Mouse (Mus musculus) E14TG2a.4 (cell line): ENCODE results near the gene Ralgps1.
A peak's percentile ranks its signal among the peaks of the same experiment; 100 is the strongest.

Experiments
- H3K27me3 ChIP-seq: 2 replicates; pipeline ENCODE4 v1.6.1; 2014; ENCODE audit warnings: low read length, control low read depth; ENCODE audit not compliant: insufficient read depth
- H3K36me3 ChIP-seq: 2 replicates; pipeline ENCODE4 v1.6.1; 2014; ENCODE audit warnings: low read length, control low read depth; ENCODE audit not compliant: insufficient read depth
- H3K4me1 ChIP-seq: replicated peaks from 2 replicates; pipeline ENCODE4 v1.6.1; 2014; ENCODE audit warnings: low read depth, low read length, control low read depth
- H3K4me3 ChIP-seq: replicated peaks from 2 replicates; pipeline ENCODE4 v1.5.1; 2014; ENCODE audit warnings: mild to moderate bottlenecking, low read length
- H3K9me3 ChIP-seq: 2 replicates; pipeline ENCODE4 v1.6.1; 2014; ENCODE audit warnings: low read length, control low read depth
- CTCF ChIP-seq: conservative IDR thresholded peaks from 2 replicates; pipeline ENCODE4 v1.5.1; 2014; ENCODE audit warnings: low read length
- NANOG ChIP-seq: IDR thresholded peaks from 2 replicates; pipeline ENCODE4 v1.6.1; 2014; ENCODE audit warnings: borderline replicate concordance, low read length, mixed read lengths
- POU5F1 ChIP-seq: IDR thresholded peaks from 2 replicates; pipeline ENCODE4 v1.6.1; 2014; ENCODE audit warnings: low read length, borderline replicate concordance

The Ralgps1 gene

DNA sequence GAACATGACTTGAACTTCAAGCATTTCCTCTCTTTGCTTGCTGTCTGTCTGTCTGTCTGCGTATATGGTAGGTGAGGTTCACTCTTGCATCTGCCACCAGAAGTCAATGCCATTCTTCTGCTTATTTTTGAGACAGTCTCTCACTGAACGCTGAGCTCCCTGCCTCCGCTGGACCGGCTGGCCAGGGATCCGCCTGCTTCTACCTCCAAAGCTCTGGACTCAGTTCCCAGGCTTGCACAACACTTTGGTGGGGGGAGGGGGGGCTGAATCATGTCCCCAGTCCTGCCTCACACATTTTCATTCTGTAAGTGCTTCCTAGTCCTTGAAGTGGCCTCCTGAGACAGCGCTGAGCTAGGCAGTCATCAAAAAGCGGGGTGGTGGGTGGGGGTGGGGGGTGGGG lies 27.8 kb upstream of the Ralgps1 start:
- Histone ChIP-seq H3K4me1 (peaks cover 12% of the 10 kb centered on the region), H3K4me3 (no peak overlapping the region), H3K27me3 (no peaks in the 10 kb centered on the region), H3K9me3 (no peaks in the 10 kb centered on the region), H3K36me3 (no peaks in the 10 kb centered on the region)
- no peak for TF ChIP-seq POU5F1
- TF ChIP-seq CTCF, result no peak
- TF ChIP-seq NANOG, result no peak

DNA sequence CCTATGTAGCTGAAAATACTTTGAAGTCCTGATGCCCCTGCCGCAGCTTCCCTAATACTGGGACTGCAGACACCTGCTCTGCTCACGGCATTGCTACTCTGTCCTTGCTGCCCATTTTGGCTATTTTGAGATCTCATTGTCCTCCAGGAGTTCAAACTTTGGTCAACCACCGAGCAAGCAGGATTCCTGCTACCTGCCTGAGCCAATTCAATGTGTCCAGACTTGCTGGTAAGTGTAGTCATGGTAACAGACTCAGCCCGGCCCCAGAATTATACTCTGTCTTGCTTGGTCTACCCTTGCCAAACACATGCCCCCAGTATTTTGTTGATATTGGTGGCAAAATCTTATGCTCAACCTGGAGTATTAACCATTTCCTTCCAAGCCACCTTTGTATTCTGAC lies 25.8 kb upstream of the Ralgps1 start:
- Histone ChIP-seq H3K9me3 (no peaks in the 10 kb centered on the region), H3K27me3 (no peaks in the 10 kb centered on the region), H3K4me1 (peaks cover 21% of the 10 kb centered on the region), H3K36me3 (no peaks in the 10 kb centered on the region), H3K4me3 (no peak overlapping the region)
- TF ChIP-seq NANOG (no peak), CTCF (no peak), POU5F1 (no peak)

DNA sequence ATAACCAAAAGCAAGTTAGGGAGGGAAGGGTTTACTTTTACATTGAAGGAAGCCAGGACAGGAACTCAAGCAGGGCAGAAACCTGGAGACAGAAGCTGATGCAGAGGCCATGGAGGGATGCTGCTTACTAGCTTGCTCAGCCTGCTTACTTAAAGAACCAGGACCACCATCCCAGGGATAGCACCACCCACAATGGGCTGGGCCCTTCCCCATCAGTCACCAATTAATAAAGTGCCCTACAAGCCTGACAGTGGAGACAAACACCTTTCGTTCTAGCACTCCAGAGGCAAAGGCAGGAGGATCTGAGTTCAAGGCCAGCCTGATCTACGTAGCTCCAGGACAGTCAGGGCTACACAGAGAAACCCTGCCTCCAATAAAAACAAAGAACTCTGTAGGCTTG lies 23.8 kb upstream of the Ralgps1 start:
- H3K36me3 ChIP-seq, result no peaks in the 10 kb centered on the region
- no peaks in the 10 kb centered on the region; the same call in 1 of the 2 replicates for H3K9me3 ChIP-seq
- no peak overlapping the region for H3K4me3 ChIP-seq
- H3K4me1 ChIP-seq, result peaks cover 20% of the 10 kb centered on the region
- no peak for TF ChIP-seq NANOG
- no peak for TF ChIP-seq CTCF
- TF ChIP-seq POU5F1, result no peak
- no peaks in the 10 kb centered on the region for H3K27me3 ChIP-seq

DNA sequence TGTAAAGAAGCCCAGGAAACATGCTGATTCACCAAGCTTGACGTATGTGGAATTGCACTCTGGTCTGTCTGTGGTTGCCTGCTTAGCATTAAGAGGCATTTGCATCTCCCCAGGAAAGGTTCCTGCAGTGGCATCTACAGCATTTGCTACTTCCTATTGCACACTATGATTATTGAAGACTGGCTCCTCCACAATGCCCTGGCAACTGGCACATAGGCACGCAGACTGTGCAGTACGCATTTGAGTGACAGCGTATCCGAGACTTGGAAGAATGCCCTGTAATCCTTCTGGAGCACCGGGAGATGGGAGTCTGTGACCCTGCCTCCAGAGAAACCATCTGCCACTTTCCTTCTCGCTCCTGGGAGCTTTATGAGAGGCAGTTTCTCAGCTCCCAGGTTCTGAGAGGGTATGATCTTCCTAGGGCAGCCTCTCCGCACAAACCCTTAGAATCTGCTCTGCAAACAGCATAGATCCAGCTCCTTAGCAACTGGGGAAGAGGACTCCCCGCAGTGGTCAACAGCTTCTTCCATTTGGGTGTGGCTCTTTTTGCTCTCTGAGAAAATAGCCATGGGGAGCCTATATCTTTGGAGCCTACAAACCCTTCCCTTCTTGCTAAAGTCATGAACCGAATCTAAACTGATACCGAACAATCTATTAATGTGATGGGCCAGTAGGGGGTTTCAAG lies 22.8 kb upstream of the Ralgps1 start:
- Histone ChIP-seq H3K36me3 (no peaks in the 10 kb centered on the region), H3K4me1 (peaks cover 20% of the 10 kb centered on the region), H3K9me3 (no peaks in the 10 kb centered on the region; the same call in 1 of the 2 replicates), H3K4me3 (no peak overlapping the region), H3K27me3 (no peaks in the 10 kb centered on the region)
- TF ChIP-seq NANOG (no peak), CTCF (no peak), POU5F1 (no peak)

DNA sequence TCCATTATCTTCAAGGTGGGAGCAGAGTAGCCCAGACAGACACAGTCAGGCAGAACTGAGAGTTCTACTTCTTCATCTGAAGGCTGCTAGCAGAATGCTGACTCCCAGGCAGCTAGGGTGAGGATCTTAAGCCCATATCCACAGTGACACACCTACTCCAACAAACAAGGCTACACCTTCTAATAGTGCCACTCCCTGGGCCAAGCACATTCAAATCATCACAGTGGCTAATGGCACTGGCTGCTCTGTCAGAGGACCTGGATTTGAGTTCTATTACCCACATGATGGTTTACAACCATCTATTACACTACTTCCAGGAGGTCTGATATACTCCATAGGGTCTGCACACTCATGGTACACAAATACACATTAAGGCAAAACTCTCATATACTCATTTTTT lies 21.7 kb upstream of the Ralgps1 start:
- Histone ChIP-seq H3K4me3 (no peak overlapping the region), H3K9me3 (no peaks in the 10 kb centered on the region; the same call in 1 of the 2 replicates), H3K36me3 (no peaks in the 10 kb centered on the region), H3K27me3 (no peaks in the 10 kb centered on the region), H3K4me1 (peaks cover 20% of the 10 kb centered on the region)
- TF ChIP-seq POU5F1, result no peak
- no peak for TF ChIP-seq CTCF
- no peak for TF ChIP-seq NANOG

DNA sequence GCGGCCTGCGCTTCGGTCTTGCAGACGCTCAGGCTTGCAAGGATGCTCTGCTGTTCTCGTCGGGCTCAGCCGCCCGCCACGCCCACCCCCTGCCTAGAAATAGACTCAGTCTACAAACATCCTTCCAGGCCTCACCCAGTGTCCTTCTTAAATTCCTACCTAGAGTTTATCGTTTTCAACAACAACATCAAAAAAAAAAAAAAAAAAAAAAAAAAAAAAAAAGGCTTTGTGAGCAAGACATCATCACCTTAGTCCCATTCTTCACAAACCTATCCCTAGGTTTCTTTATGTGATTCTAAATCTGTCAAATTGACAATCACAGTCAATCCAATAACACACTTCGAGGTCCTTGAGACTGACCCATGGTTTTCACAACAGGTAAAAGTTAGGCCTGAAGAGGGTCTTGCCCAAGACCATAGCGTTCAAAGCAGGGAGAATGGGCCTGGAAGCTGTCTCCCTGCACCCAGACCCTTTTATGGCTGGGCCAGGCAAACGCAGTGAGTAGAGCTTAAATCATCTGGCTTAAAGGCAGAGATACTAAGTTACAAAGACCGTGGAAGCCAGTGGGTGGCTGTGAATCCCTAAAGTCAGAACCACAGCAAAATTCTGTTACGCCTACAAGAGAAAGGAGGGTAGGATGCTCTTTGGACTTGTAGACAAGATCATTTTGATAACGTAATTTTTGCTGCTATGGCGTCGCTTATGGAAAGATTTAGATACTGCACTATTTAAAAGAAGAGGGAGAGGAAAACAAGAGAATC lies 542 bp upstream of the Ralgps1 start:
- H3K4me1 ChIP-seq, result peaks cover 17% of the 10 kb centered on the region
- no peak for TF ChIP-seq POU5F1
- TF ChIP-seq NANOG, result no peak
- no peak for TF ChIP-seq CTCF
- no peak overlapping the region; the same call in 1 of the 2 replicates for H3K4me3 ChIP-seq
- peaks cover 12% of the 10 kb centered on the region for H3K36me3 ChIP-seq
- no peaks in the 10 kb centered on the region for H3K9me3 ChIP-seq
- H3K27me3 ChIP-seq, result no peaks in the 10 kb centered on the region

DNA sequence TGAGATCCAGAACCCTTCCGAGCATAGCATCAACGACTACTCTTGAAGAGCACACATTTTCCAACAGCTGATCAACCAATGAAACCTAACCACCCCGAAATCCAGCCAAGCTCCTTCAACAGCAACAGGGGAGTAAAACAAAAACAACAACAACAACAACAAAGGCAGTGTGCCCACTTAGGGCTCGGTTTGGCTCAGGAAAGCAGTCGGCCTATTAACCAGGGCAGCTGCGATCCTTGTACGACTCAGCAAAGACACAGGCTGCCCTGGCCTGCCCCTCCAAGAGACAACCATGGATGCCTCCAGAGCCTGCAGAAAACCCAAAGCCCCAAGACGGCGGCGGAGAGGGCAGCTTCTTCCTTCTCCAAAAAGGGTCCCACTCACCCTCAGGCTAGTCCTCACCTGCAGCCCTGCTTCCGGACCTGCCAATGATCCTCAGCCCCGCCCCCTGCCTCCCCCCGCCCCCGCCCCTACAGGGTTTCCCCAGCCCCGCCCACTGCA lies 960 bp downstream of the Ralgps1 start:
- Histone ChIP-seq H3K4me3 (peak overlapping the region; percentile 80), H3K4me1 (peaks cover 17% of the 10 kb centered on the region), H3K9me3 (no peaks in the 10 kb centered on the region), H3K36me3 (peaks cover 12% of the 10 kb centered on the region), H3K27me3 (no peaks in the 10 kb centered on the region)
- TF ChIP-seq CTCF (no peak), NANOG (no peak), POU5F1 (no peak)

DNA sequence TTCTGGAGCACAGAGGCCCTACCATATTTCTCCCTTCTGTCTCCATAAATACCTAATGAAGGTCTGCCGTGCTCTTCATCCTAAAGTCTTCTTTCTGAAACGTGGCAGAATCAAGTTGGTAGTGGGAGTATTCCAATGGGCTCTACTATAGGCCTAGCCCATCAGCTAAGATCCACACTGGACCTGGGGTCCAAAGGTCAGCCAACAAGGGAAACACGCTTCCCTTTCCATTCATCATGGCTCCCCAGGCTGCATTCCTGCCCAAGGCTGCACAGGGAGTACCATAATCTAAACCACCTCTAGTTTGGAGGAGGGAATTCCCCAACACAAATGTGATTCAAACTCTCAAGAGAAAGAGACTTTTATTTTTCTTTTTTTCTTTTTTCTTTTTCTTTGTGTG lies 1.8 kb downstream of the Ralgps1 start:
- H3K36me3 ChIP-seq, result peaks cover 12% of the 10 kb centered on the region
- TF ChIP-seq NANOG, result no peak
- no peak for TF ChIP-seq CTCF
- H3K9me3 ChIP-seq, result no peaks in the 10 kb centered on the region
- peaks cover 17% of the 10 kb centered on the region for H3K4me1 ChIP-seq
- H3K27me3 ChIP-seq, result no peaks in the 10 kb centered on the region
- no peak overlapping the region; the same call in 1 of the 2 replicates for H3K4me3 ChIP-seq

DNA sequence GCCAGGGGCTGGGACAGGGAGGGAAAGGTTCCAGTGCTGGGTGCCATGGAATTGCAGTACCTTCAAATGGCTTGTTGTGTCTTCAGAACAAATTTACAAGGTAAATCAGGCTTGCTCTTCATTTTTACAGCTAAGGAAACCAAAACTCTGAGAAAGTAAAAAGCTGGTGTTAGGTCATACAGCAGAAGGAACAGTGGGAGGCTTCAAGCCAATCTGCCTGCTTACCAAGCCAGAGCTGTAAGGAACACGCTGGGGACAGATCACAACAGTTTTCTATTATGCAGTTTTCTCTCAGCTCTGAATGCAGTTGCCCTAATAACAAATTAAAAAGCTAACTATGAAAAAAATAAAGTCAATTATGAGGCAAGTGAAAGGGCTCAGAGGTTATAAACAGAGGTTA lies 2.8 kb downstream of the Ralgps1 start:
- Histone ChIP-seq H3K36me3 (peaks cover 12% of the 10 kb centered on the region), H3K27me3 (no peaks in the 10 kb centered on the region), H3K9me3 (no peaks in the 10 kb centered on the region), H3K4me1 (peaks cover 17% of the 10 kb centered on the region), H3K4me3 (no peak overlapping the region)
- TF ChIP-seq POU5F1, result no peak
